Mouse (Mus musculus) WW6 (cell line): ENCODE data around the gene Prickle1.

ENCODE experiments used
- DNase-seq: peaks from one replicate; pipeline ENCODE4 v3.0.0-alpha.2; 2013; ENCODE audit warnings: low read depth, low spot score

Prickle1 gene

DNA sequence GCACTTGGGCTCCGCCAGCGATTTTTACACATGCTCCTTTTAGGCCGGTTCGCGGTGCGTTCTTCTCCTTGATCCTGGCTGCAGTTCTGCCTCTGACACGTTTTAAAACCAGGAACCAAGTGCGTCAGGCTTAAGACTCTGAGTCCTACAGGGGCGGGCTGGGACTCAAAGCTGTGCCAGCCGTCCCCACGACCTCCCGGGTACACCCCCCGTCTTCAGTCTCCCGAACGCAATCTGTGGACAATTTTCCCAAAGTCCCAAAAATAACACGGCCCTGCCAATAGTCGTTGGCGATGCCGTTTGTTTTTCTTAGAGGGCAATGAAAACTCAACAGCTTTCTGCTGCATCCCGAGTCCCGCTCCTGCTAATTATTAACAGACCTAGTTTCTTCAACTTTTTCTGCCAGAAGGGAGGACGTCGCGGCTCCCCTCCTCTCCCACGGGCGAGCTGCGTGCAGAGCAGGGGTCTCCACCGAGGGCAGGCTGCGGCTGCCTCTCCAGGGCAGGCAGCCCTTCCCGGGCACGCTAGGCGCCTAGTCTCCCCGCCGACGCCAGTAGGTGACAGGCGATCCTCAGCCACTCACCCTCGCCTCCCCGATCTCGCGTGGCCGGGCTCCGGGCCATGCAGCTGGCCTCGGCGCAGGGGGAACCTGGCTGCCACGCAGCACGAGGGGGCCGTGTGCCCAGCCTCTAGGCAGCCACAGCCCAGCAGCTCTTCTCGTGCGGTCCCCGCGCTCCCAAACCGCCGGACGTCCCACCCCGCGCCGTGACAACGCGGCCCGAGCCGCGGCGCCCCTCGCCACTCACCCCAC is 598 bp downstream of the Prickle1 start:
- no peak for DNase-seq

GRCm38 (mm10) chr15:93594296-93594887 is 1.3 kb downstream of the Prickle1 start:
- no peak for DNase-seq

DNA sequence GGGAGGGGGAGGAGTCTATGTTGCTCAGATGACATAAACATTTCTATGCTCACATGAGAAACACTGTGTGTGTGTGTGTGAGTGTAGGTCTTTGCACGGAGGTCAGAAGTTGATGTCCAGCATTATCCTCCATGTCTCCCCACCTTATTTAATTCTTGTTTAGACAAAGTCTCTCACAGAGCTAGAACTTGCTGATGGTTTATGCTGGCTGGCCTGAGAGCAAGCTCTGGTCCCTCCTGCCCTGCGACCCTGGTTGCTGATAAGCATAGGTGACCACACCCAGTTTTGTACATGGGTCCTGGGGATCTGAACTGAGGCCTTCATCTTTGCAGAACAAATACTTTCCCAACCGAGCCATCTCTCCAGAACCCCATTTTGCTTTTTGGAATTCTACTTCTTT is 3.1 kb downstream of the Prickle1 start:
- DNase-seq = no peak

- DNase-seq = no peak
These were observed 3.8 kb downstream of the Prickle1 start for GRCm38 (mm10) chr15:93591831-93592321.

DNA sequence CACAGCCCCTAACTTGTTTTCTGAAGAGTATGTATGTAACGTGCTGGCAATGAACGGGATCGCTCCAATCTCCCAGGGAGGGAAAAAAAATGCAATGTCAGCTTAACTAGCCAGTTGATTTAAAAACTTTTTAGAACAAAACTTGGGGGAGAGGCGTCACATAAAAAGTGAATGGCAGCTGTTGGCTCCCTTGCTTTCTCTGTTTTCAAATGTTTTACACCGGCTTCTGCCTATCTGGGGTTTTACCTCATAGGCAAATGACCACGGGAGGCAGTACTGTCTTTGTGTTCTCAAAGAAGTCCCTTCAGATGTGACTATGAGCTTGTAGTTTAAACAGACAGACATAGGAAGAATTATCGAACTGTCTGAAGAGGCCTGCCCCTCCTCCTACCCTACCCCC is 4.3 kb downstream of the Prickle1 start:
- no peak for DNase-seq

DNA sequence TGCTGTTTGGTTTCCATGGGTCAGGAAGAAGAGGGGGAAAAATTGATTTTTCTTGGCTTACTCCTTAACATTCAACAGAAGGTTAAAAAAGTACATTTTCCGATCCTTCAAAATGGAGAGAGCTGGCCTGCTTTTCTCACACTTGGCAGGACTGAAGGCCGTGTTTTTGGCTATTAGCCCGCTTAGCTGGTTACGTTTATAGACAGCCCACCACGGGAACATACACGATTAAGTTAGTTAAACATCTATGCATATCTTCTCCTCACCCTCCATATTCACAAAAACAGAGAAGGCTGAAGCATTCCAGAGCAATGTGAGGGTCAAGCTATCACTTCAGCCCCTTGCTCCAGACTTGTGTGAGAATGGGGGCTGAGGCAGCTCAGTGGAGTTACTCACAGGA is 7.3 kb downstream of the Prickle1 start:
- no peak for DNase-seq

DNA sequence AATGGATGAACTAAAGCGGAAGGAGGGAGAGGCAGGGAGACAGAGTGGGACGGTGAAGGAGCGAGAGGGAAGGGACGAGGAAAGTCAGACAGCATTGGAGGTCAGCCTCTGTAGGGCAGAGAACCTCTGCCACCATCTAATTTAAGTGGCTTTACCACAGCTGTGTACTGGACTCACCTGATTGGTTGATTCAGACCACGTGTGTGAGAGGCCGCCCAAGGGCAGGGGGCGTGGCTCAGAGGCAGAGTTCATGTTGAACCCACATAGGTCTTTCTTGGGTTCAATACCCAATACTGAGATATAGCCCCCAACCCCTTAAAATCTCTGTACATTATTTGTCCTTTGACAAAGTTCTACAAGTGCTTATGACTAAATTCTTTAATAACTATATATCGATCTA is 8.0 kb downstream of the Prickle1 start:
- no peak for DNase-seq

DNA sequence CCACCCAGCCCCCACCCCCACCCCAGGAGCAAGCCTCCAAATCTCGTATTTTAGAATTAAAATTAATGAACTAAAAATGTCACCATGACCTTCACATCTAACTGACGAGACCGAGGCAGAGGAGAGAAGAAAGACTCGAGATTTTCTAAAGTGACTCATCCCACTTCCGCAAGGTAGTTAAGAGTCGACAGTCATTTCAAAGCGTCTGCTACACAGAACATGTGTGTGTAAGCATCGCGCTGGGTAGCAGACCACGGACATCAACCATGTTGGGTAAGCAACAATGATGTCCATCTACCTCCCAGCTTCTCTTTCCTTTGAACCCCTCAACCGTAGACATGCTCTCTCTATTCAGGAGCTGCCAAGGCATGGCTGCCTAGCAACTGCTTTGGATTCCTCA is 12.6 kb downstream of the Prickle1 start:
- no peak for DNase-seq

GRCm38 (mm10) chr15:93581736-93582135 is 14.0 kb downstream of the Prickle1 start:
- DNase-seq = no peak

DNA sequence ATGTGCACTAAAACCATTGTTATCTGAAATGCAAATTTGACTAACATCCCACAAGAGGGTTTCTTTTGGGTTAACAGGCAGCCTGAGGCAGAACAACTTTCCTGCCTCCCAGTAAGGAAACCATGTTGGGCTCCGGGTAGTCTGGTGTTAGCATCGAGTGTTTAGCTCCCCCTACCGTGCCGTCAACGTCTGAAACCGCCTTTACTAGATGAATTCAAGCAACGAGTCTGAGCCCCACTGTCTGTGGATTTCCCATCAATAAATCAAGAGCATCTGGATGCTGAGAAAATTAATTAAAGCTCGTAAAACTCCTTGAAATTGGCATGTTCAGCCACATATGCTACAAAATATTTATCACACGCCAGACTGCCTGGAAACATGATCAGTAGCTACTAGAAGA is 15.8 kb downstream of the Prickle1 start:
- no peak for DNase-seq

- DNase-seq = no peak
These were observed 16.6 kb downstream of the Prickle1 start for GRCm38 (mm10) chr15:93579100-93579499.

- no peak for DNase-seq
These were observed 19.3 kb downstream of the Prickle1 start for GRCm38 (mm10) chr15:93576361-93576760.

GRCm38 (mm10) chr15:93575884-93576283 is 19.8 kb downstream of the Prickle1 start:
- DNase-seq = peak; percentile 66

DNA sequence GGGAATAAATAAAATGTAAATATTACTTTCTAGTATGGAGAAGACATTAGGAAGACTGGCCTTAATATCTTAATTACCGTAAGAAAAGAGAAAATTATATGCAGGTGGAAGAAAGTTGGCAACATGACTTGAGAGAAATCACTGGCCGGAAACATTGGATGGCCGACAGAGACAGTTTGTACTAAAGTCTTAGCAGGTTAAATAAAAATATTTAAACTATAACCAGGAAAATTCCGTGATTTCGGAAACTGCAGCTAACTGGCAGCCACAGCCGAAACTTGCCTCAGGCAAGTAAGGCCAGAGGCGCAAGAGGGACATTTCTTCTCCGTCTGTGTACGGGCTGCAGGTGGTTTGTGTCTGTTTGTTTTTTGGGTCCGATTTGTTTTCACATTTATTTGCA is 22.8 kb downstream of the Prickle1 start:
- no peak for DNase-seq

DNA sequence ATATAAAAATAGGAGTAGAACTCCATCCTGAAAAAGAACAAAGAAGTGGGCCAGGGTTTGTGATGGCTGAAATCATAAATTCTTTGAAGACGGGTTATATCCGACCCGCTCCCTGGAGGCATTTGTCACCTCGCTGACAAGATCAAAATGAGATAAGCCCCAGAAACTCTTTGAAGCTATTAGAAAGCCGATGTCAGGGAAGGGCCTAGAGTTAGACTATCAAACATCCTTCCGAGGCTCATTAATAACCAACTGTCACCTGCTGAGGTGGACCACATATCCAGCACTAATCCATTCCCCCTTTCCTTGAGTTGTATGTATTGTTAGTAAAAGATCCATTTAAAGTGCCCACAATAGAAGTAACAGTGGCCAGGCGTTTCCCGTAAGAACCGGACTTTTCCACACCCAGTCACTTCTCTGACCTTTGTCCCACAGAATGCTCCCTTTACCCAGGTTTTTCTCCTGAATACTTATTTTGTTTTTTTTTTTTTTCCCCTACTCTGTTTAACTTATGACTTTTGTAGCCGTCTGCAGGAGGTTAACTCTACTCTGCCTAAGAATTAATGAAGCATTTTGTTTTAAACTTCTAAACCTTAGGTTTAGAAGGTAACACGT is 24.7 kb downstream of the Prickle1 start:
- no peak for DNase-seq

GRCm38 (mm10) chr15:93568911-93569310 is 26.8 kb downstream of the Prickle1 start:
- DNase-seq = no peak

DNA sequence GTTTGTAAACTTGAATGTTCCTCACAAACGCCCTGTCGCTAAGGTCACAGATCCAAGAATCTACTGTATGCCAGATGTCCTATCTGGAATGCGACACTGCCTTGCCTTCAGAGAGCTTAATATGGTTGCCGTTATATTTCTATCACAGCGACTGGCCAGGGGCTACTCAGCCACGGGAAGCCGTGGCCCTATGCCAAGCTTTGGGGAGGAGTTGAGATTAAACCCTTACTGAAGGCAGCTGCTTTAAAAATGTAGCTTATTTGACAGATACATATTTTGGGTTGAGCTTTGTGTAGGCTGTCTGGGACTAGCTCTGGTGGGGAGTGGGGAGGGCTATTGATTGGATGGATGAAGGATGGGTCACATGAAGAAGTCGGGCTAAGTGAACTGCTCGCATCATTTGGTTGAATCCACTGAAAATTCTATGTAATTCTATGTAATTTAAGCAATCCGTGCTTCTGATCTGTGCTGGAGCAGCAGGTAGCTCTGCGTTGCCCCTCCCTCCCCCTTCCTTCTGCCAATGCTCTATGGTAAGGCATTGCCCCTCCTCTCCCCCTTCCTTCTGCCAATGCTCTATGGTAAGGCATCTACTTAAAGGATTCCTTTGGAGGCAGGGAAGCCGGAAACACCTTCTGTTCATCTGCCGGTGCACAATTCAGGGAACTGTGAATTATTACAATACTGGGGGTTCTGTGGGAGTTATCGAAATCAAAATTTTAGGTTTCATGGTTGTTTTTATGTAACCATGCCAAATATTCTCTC is 28.0 kb downstream of the Prickle1 start:
- DNase-seq = no peak

DNA sequence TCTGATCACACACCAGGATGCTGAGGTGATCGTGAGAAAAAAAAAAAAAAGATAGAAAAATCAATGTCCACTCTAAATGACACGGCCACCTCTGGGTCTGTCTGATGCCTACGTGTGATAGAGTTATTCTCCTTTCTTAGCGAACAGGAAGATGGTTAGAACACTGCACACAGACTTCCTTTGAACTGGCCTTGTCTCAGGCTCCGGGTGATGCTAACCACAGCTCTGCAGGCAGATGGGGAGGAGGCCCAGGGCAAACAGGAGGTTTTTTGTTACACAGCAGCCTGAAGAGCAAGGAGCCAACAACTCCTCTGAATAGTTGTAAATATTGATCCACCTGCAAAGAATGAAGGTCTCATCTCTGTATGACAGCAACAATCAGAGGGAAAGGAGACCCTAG is 32.2 kb downstream of the Prickle1 start:
- DNase-seq = no peak

GRCm38 (mm10) chr15:93561540-93561939 is 34.2 kb downstream of the Prickle1 start:
- DNase-seq = no peak

- no peak for DNase-seq
These were observed 37.3 kb downstream of the Prickle1 start for GRCm38 (mm10) chr15:93558421-93558820.

DNA sequence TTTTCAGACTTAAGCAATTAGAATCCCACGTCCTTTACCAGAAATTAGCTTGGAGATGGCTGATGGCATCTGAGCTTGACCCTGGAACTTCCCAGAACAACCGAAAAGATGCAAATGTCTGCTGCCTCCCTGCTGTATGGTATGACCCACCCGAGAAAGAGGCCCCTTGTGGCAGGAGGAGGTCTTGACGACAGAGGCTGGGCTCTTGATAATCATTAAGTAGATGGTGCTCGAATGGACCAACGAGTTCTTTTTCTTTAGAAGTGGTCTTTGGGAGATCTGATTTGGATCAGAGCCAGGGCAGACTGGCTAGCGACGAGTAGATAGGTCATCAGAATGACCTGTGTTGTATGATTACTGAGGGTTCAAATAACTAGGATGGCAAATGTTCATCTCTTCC is 40.0 kb downstream of the Prickle1 start:
- no peak for DNase-seq
